Mouse (Mus musculus) forebrain, postnatal 0 days (tissue): ENCODE measurements around the gene Fosl1. TPM values are rescaled to one million over a fixed set of nuclear protein-coding genes. Genes with fewer than 3 reads are reported as not detected.
A peak's percentile ranks its signal among the peaks of the same experiment; 100 is the strongest.
"Not testable (repeated sequence)": the region's sequence is repeated elsewhere in the genome, so short reads cannot be mapped to it uniquely, and the experiment has no call there.

Experiments used
- ATAC-seq: fragments of 200-750 bp; cut with Nextera tagmentation; 2 replicates; pipeline ENCODE4 v1.8.0; 2017; ENCODE audit warnings: mild to moderate bottlenecking, moderate library complexity
- DNase-seq: peaks from one replicate; pipeline ENCODE4 v3.0.0-alpha.2; 2015
- H3K27ac ChIP-seq: fragments of 300-500 bp; sonication (generic); 2 replicates; pipeline ENCODE4 v1.5.1; 2014; ENCODE audit warnings: low read depth, mild to moderate bottlenecking, antibody characterized with exemption, low read length, moderate library complexity, mixed read lengths
- H3K27me3 ChIP-seq: fragments of 300-500 bp; sonication (generic); 2 replicates; pipeline ENCODE4 v1.6.1; 2014; ENCODE audit warnings: mild to moderate bottlenecking, low read length, mixed read lengths; ENCODE audit not compliant: insufficient read depth
- H3K36me3 ChIP-seq: fragments of 300-500 bp; sonication (generic); 2 replicates; pipeline ENCODE4 v1.6.1; 2014; ENCODE audit warnings: mild to moderate bottlenecking, moderate library complexity; ENCODE audit not compliant: insufficient read depth
- H3K4me1 ChIP-seq: fragments of 300-500 bp; sonication (generic); 2 replicates; pipeline ENCODE4 v1.6.1; 2014; ENCODE audit warnings: antibody characterized with exemption; ENCODE audit not compliant: insufficient read depth
- H3K4me2 ChIP-seq: fragments of 300-500 bp; sonication (generic); 2 replicates; pipeline ENCODE4 v1.6.1; 2014; ENCODE audit warnings: low read depth, mild to moderate bottlenecking, moderate library complexity
- H3K4me3 ChIP-seq: fragments of 300-500 bp; sonication (generic); 2 replicates; pipeline ENCODE4 v1.5.1; 2014; ENCODE audit warnings: low read depth, low read length, mixed read lengths
- H3K9ac ChIP-seq: fragments of 300-500 bp; sonication (generic); 2 replicates; pipeline ENCODE4 v1.6.1; 2014; ENCODE audit warnings: mild to moderate bottlenecking
- H3K9me3 ChIP-seq: fragments of 300-500 bp; sonication (generic); 2 replicates; pipeline ENCODE4 v1.6.1; 2016; ENCODE audit warnings: low read length
- CTCF ChIP-seq: sonication (generic); IDR thresholded peaks from 2 replicates; pipeline ENCODE4 v1.5.1; 2016; ENCODE audit warnings: antibody characterized with exemption, control low read depth, low read depth
- WGBS: fragments of 180-500 bp; shearing (Covaris S2); extraction: QIAGEN DNeasy Blood & Tissue Kit; methylation state at CpG from one replicate; pipeline ENCODE4 v1.1.7; 2014; 5-methylcytosine and 5-hydroxymethylcytosine counted together
- polyA plus RNA-seq: library from polyadenylated mRNA; unstranded; fragments of >200 nt; fragmentation: Nextera tagmentation; extraction: Ambion mirVana; gene quantifications from 2 replicates; pipeline ENCODE4 v1.2.1, GENCODE M21; 2015
- total RNA-seq: library from RNA; depleted of rRNA; stranded (reverse); fragments of >200 nt; gene quantifications from 2 replicates; pipeline ENCODE4 v1.2.3, GENCODE M21; 2014; rRNA removed

Fosl1 gene
- total and polyA plus RNA-seq, 2 experiments from 2014 or later, result 0.19 TPM; not detected in 1

GRCm38 (mm10) chr19:5493301-5493721 is 46.0 kb downstream of the Fosl1 start:
- ATAC-seq, result not testable (repeated sequence)
- WGBS, result 64% methylated on average over 9 of the region's 9 CpGs

GRCm38 (mm10) chr19:5494314-5494713 is 47.0 kb downstream of the Fosl1 start:
- DNase-seq (no peak), ATAC-seq (no peak)
- no peak for TF ChIP-seq CTCF
- no peak overlapping the region for H3K9ac ChIP-seq
- no peak overlapping the region for H3K4me2 ChIP-seq
- 85% methylated on average over 3 of the region's 3 CpGs for WGBS
- H3K36me3 ChIP-seq, result peaks cover 63% of the 10 kb centered on the region
- no peaks in the 10 kb centered on the region for H3K27me3 ChIP-seq
- H3K9me3 ChIP-seq, result no peaks in the 10 kb centered on the region
- no peak overlapping the region for H3K4me3 ChIP-seq
- H3K4me1 ChIP-seq, result 0 out of 2 replicates have a peak, but pooled peaks cover 5% of the 10 kb centered on the region
- no peak overlapping the region for H3K27ac ChIP-seq

More at GRCm38 (mm10) chr19:5493301-5493721, 46.0 kb downstream of the Fosl1 start:
- TF ChIP-seq CTCF, result peak; percentile 19
- H3K9ac ChIP-seq, H3K4me1 ChIP-seq, H3K4me3 ChIP-seq, H3K9me3 ChIP-seq, H3K4me2 ChIP-seq, DNase-seq, H3K27ac ChIP-seq, H3K27me3 ChIP-seq: not testable (repeated sequence)
- H3K36me3 ChIP-seq, result peaks cover 57% of the 10 kb centered on the region

GRCm38 (mm10) chr19:5495353-5496051 is 48.2 kb downstream of the Fosl1 start:
- TF ChIP-seq CTCF, result no peak
- Histone ChIP-seq H3K27me3 (no peaks in the 10 kb centered on the region), H3K36me3 (peaks cover 63% of the 10 kb centered on the region), H3K9ac (no peak overlapping the region), H3K27ac (no peak overlapping the region), H3K4me2 (no peak overlapping the region), H3K4me1 (0 out of 2 replicates have a peak, but pooled peaks cover 3% of the 10 kb centered on the region), H3K9me3 (no peaks in the 10 kb centered on the region), H3K4me3 (no peak overlapping the region)
- no peak for ATAC-seq
- no peak for DNase-seq
- WGBS, result 82% methylated on average over 12 of the region's 12 CpGs

- H3K27ac ChIP-seq, result no peak overlapping the region
- 89% methylated on average over 16 of the region's 16 CpGs for WGBS
- DNase-seq (no peak), ATAC-seq (no peak)
- no peak for TF ChIP-seq CTCF
- no peak overlapping the region for H3K4me3 ChIP-seq
- H3K9ac ChIP-seq, result no peak overlapping the region
- H3K4me2 ChIP-seq, result no peak overlapping the region
- no peaks in the 10 kb centered on the region for H3K27me3 ChIP-seq
- H3K4me1 ChIP-seq, result 0 out of 2 replicates have a peak, but pooled peaks cover 3% of the 10 kb centered on the region
- no peaks in the 10 kb centered on the region for H3K9me3 ChIP-seq
- peaks cover 63% of the 10 kb centered on the region for H3K36me3 ChIP-seq
Measured at GRCm38 (mm10) chr19:5496052-5496370, 48.7 kb downstream of the Fosl1 start.

- Histone ChIP-seq H3K27ac (no peak overlapping the region), H3K9me3 (no peaks in the 10 kb centered on the region), H3K9ac (no peak overlapping the region), H3K4me1 (no peaks in the 10 kb centered on the region), H3K4me3 (no peak overlapping the region), H3K4me2 (no peak overlapping the region), H3K27me3 (no peaks in the 10 kb centered on the region), H3K36me3 (peaks cover 36% of the 10 kb centered on the region)
- 91% methylated on average over 2 of the region's 2 CpGs for WGBS
- no peak for TF ChIP-seq CTCF
- ATAC-seq (no peak), DNase-seq (no peak)
Measured at GRCm38 (mm10) chr19:5500330-5500875, 53.1 kb downstream of the Fosl1 start.

GRCm38 (mm10) chr19:5503687-5504086 is 56.3 kb downstream of the Fosl1 start, which contains the start of gene 1700020D05Rik:
Gene 1700020D05Rik (minus strand): TSS chr19:5503787.
- 0 out of 2 replicates have a peak, but pooled peaks cover under 1% of the 10 kb centered on the region for H3K4me1 ChIP-seq
- no peak within 1 kb of the TSS for H3K4me3 ChIP-seq
- 58% methylated on average over 17 of the region's 17 CpGs for WGBS
- H3K27me3 ChIP-seq, result no peaks in the 10 kb centered on the region
- 0 out of 2 replicates have a peak, but pooled peaks cover 4% of the 10 kb centered on the region for H3K36me3 ChIP-seq
- TF ChIP-seq CTCF, result no peak
- H3K4me2 ChIP-seq, result no peak within 1 kb of the TSS
- ATAC-seq (no peak), DNase-seq (no peak)
- no peaks in the 10 kb centered on the region for H3K9me3 ChIP-seq
- no peak within 1 kb of the TSS for H3K27ac ChIP-seq
- no peak within 1 kb of the TSS for H3K9ac ChIP-seq

Other genes with a start within 250 kb of the Fosl1 start
- gene Pacs1, start 174.4 kb upstream of the Fosl1 start, total RNA-seq, result 54.5 and 84.6 TPM in 2 replicates
- gene Pacs1, start 174.4 kb upstream of the Fosl1 start, polyA plus RNA-seq, result 35.3 and 44.7 TPM in 2 replicates
- 226 and 261 TPM in 2 replicates for gene Sf3b2, start 152.1 kb upstream of the Fosl1 start, total RNA-seq
- gene Sf3b2, start 152.1 kb upstream of the Fosl1 start, polyA plus RNA-seq, result 310 and 345 TPM in 2 replicates
- gene Gal3st3, start 149.2 kb upstream of the Fosl1 start, total RNA-seq, result 14.8 and 19.4 TPM in 2 replicates
- 46.9 and 50.4 TPM in 2 replicates for gene Gal3st3, start 149.2 kb upstream of the Fosl1 start, polyA plus RNA-seq
- not detected in 2 replicates for gene Catsper1, start 111.8 kb upstream of the Fosl1 start, total RNA-seq
- not detected in 2 replicates for gene Catsper1, start 111.8 kb upstream of the Fosl1 start, polyA plus RNA-seq
- gene Cst6, start 98.0 kb upstream of the Fosl1 start, total RNA-seq, result 0.76 and 2.4 TPM in 2 replicates
- 9.6 and 15.8 TPM in 2 replicates for gene Cst6, start 98.0 kb upstream of the Fosl1 start, polyA plus RNA-seq
- gene Eif1ad, start 80.8 kb upstream of the Fosl1 start, total RNA-seq, result 31.4 and 34.7 TPM in 2 replicates
- 38.4 and 45.3 TPM in 2 replicates for gene Eif1ad, start 80.8 kb upstream of the Fosl1 start, polyA plus RNA-seq
- 72.5 and 93.5 TPM in 2 replicates for gene Banf1, start 80.4 kb upstream of the Fosl1 start, total RNA-seq
- gene Banf1, start 80.4 kb upstream of the Fosl1 start, polyA plus RNA-seq, result 379 and 481 TPM in 2 replicates
- 49.2 and 55.1 TPM in 2 replicates for gene Sart1, start 58.8 kb upstream of the Fosl1 start, total RNA-seq
- 38.8 and 53.5 TPM in 2 replicates for gene Sart1, start 58.8 kb upstream of the Fosl1 start, polyA plus RNA-seq
- 0.43 TPM in 1 of 2 replicates, not detected in the other for gene Tsga10ip, start 45.0 kb upstream of the Fosl1 start, total RNA-seq
- 0.08 and 0.13 TPM in 2 replicates for gene Tsga10ip, start 45.0 kb upstream of the Fosl1 start, polyA plus RNA-seq
- gene Drap1, start 22.6 kb upstream of the Fosl1 start, total RNA-seq, result 171 and 202 TPM in 2 replicates
- gene Drap1, start 22.6 kb upstream of the Fosl1 start, polyA plus RNA-seq, result 353 and 391 TPM in 2 replicates
- 56.6 and 59.5 TPM in 2 replicates for gene AI837181, start 22.4 kb upstream of the Fosl1 start, total RNA-seq
- gene AI837181, start 22.4 kb upstream of the Fosl1 start, polyA plus RNA-seq, result 72.5 and 72.7 TPM in 2 replicates
- gene Ccdc85b, start 10.3 kb downstream of the Fosl1 start, total RNA-seq, result 19.3 and 21.2 TPM in 2 replicates
- gene Ccdc85b, start 10.3 kb downstream of the Fosl1 start, polyA plus RNA-seq, result 15.3 and 16.2 TPM in 2 replicates
- 116 and 125 TPM in 2 replicates for gene Fibp, start 13.1 kb downstream of the Fosl1 start, total RNA-seq
- gene Fibp, start 13.1 kb downstream of the Fosl1 start, polyA plus RNA-seq, result 175 and 180 TPM in 2 replicates
- gene Ctsw, start 21.0 kb downstream of the Fosl1 start, total RNA-seq, result 1.0 and 1.7 TPM in 2 replicates
- 2.3 and 2.5 TPM in 2 replicates for gene Ctsw, start 21.0 kb downstream of the Fosl1 start, polyA plus RNA-seq
- gene Efemp2, start 26.4 kb downstream of the Fosl1 start, total RNA-seq, result 25.9 and 26.4 TPM in 2 replicates
- 27.2 and 35.0 TPM in 2 replicates for gene Efemp2, start 26.4 kb downstream of the Fosl1 start, polyA plus RNA-seq
- 51.5 and 54.8 TPM in 2 replicates for gene Mus81, start 40.9 kb downstream of the Fosl1 start, total RNA-seq
- gene Mus81, start 40.9 kb downstream of the Fosl1 start, polyA plus RNA-seq, result 29.4 and 32.6 TPM in 2 replicates
- 1,402 and 1,611 TPM in 2 replicates for gene Cfl1, start 42.9 kb downstream of the Fosl1 start, total RNA-seq
- gene Cfl1, start 42.9 kb downstream of the Fosl1 start, polyA plus RNA-seq, result 4,218 and 4,770 TPM in 2 replicates
- 5.0 and 5.2 TPM in 2 replicates for gene 1700020D05Rik, start 56.2 kb downstream of the Fosl1 start, total RNA-seq
- gene 1700020D05Rik, start 56.2 kb downstream of the Fosl1 start, polyA plus RNA-seq, result not detected in 2 replicates
- gene Snx32, start 63.0 kb downstream of the Fosl1 start, total RNA-seq, result 77.7 and 85.6 TPM in 2 replicates
- 64.1 and 68.1 TPM in 2 replicates for gene Snx32, start 63.0 kb downstream of the Fosl1 start, polyA plus RNA-seq
- not detected in 2 replicates for gene Ovol1, start 113.1 kb downstream of the Fosl1 start, total RNA-seq
- 0.11 and 0.21 TPM in 2 replicates for gene Ovol1, start 113.1 kb downstream of the Fosl1 start, polyA plus RNA-seq
- 9.0 and 9.5 TPM in 2 replicates for gene Ap5b1, start 120.5 kb downstream of the Fosl1 start, total RNA-seq
- gene Ap5b1, start 120.5 kb downstream of the Fosl1 start, polyA plus RNA-seq, result 1.2 and 1.6 TPM in 2 replicates
- 29.0 and 34.1 TPM in 2 replicates for gene Rnaseh2c, start 154.3 kb downstream of the Fosl1 start, total RNA-seq
- gene Rnaseh2c, start 154.3 kb downstream of the Fosl1 start, polyA plus RNA-seq, result 49.8 and 59.9 TPM in 2 replicates
- gene Kat5, start 162.7 kb downstream of the Fosl1 start, total RNA-seq, result 131 and 150 TPM in 2 replicates
- gene Kat5, start 162.7 kb downstream of the Fosl1 start, polyA plus RNA-seq, result 62.8 and 72.6 TPM in 2 replicates
- 23.2 and 34.8 TPM in 2 replicates for gene Rela, start 189.9 kb downstream of the Fosl1 start, total RNA-seq
- 26.8 and 32.3 TPM in 2 replicates for gene Rela, start 189.9 kb downstream of the Fosl1 start, polyA plus RNA-seq
- 16.6 and 18.3 TPM in 2 replicates for gene Sipa1, start 216.2 kb downstream of the Fosl1 start, total RNA-seq
- gene Sipa1, start 216.2 kb downstream of the Fosl1 start, polyA plus RNA-seq, result 14.6 and 19.6 TPM in 2 replicates
- gene Map3k11, start 241.2 kb downstream of the Fosl1 start, total RNA-seq, result 14.4 and 19.7 TPM in 2 replicates
- 8.7 and 9.0 TPM in 2 replicates for gene Map3k11, start 241.2 kb downstream of the Fosl1 start, polyA plus RNA-seq
- gene Pcnx3, start 241.4 kb downstream of the Fosl1 start, total RNA-seq, result 57.4 and 67.1 TPM in 2 replicates
- gene Pcnx3, start 241.4 kb downstream of the Fosl1 start, polyA plus RNA-seq, result 10.2 and 17.2 TPM in 2 replicates